Mouse (Mus musculus) lung, adult 2 months (tissue): ENCODE data around the gene Sox13.

Experiments used
- CTCF ChIP-seq: fragments of 200-500 bp; IDR thresholded peaks from 2 replicates; pipeline ENCODE4 v1.5.1; 2011; ENCODE audit warnings: mild to moderate bottlenecking, low read length, control low read depth; ENCODE audit not compliant: insufficient read depth
- POLR2A ChIP-seq: fragments of 200-500 bp; IDR thresholded peaks from 2 replicates; pipeline ENCODE4 v1.6.1; 2011; ENCODE audit warnings: low read depth, mild to moderate bottlenecking, control low read depth, low read length, borderline replicate concordance; ENCODE audit errors: extremely low read depth

GRCm38 (mm10) chr1:133471556-133471955 is 47.4 kb upstream of the Sox13 start:
- TF ChIP-seq CTCF (no peak), POLR2A (no peak)
